Mouse (Mus musculus): ENCODE data around the gene Nmur2. TPM values are rescaled to one million over a fixed set of nuclear protein-coding genes. Genes with fewer than 3 reads are reported as not detected.

Nmur2 gene
- polyA plus RNA-seq, 1 experiment from 2014 or later = 1.1 TPM

DNA sequence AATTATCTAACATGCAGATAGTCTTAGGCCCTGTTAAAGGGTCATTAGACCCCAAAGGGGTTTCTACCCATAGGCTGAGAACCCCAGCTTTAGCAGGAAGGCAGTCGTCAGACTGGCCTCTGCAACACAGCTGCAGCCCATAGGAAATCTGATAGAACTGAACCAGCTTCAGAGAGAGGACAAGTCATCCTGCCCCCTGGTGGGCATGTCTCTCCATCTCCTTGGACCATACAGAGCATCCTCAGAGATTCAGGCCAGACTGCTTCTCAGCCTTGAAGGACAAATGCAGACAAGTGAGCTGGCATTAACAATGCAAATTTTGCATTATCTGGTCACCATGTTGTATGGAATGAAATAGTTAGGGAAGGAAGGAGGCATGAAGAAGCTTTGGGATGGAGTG lies 59.2 kb downstream of the Nmur2 start:
- H3K27ac ChIP-seq (ENCODE audit: low read length) = no peak overlapping the region
- H3K4me3 ChIP-seq (ENCODE audit: low read depth, low read length) = no peak overlapping the region
- no peaks in the 10 kb centered on the region for H3K27me3 ChIP-seq (ENCODE audit: control insufficient read depth, insufficient read depth, low read length)
- H3K4me1 ChIP-seq (ENCODE audit: control insufficient read depth, insufficient read depth, low read length) = no peaks in the 10 kb centered on the region
- 30% methylated on average over 1 of the region's 1 CpGs for WGBS
- no peaks in the 10 kb centered on the region for H3K9me3 ChIP-seq (ENCODE audit: control insufficient read depth, low read depth, low read length)
- no peak for ATAC-seq (ENCODE audit: insufficient number of reproducible peaks, insufficient read depth, low FRiP score, low read depth)
- H3K9ac ChIP-seq (replicated peaks; ENCODE audit: low read depth, low read length) = no peak overlapping the region
- H3K36me3 ChIP-seq (ENCODE audit: control insufficient read depth, insufficient read depth, low read length) = no peaks in the 10 kb centered on the region
- no peak overlapping the region for H3K4me2 ChIP-seq (replicated peaks; ENCODE audit: low read depth, low read length)

DNA sequence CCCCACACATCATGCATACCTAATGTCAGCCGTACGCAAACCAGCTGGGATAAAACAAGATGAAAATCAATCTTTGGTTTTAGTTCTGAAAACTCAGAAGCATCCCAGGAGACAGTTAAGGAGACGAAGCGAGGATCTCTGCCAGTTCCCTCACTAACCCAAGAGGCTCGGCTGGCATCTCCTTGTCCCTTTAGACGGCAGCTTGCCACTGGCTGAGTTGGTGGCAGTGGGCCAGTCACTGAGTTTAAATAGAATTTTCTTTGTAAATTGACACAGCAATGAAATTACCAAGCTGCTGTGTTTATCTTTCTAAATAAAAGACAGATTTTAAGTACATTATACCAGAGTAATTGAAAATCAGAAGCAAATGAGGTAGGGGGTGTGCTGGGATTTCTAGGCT lies 62.7 kb downstream of the Nmur2 start:
- Histone ChIP-seq H3K4me1 (ENCODE audit: control insufficient read depth, insufficient read depth, low read length) (no peaks in the 10 kb centered on the region), H3K27ac (ENCODE audit: low read length) (no peak overlapping the region), H3K36me3 (ENCODE audit: control insufficient read depth, insufficient read depth, low read length) (no peaks in the 10 kb centered on the region), H3K9ac (replicated peaks; ENCODE audit: low read depth, low read length) (no peak overlapping the region), H3K4me3 (ENCODE audit: low read depth, low read length) (no peak overlapping the region), H3K9me3 (ENCODE audit: control insufficient read depth, low read depth, low read length) (no peaks in the 10 kb centered on the region), H3K4me2 (replicated peaks; ENCODE audit: low read depth, low read length) (no peak overlapping the region), H3K27me3 (ENCODE audit: control insufficient read depth, insufficient read depth, low read length) (no peaks in the 10 kb centered on the region)
- 62% methylated on average over 6 of the region's 6 CpGs for WGBS
- no peak for ATAC-seq (ENCODE audit: insufficient number of reproducible peaks, insufficient read depth, low FRiP score, low read depth)
